Mouse (Mus musculus) limb, embryonic 13.5 days (tissue): Measurements from ENCODE around the gene Fam3b. TPM values are rescaled to one million over a fixed set of nuclear protein-coding genes. Genes with fewer than 3 reads are reported as not detected.

Experiments used
- ATAC-seq: fragments of 200-750 bp; cut with Nextera tagmentation; 2 replicates; pipeline ENCODE4 v1.8.0; 2017; ENCODE audit warnings: low read depth, moderate number of reproducible peaks, moderate TSS enrichment; ENCODE audit not compliant: low FRiP score
- H3K27ac ChIP-seq: fragments of 300-500 bp; sonication (generic); 2 replicates; pipeline ENCODE4 v1.5.1; 2015; ENCODE audit warnings: inconsistent platforms, mild to moderate bottlenecking, moderate library complexity
- H3K27me3 ChIP-seq: fragments of 300-500 bp; sonication (generic); 2 replicates; pipeline ENCODE4 v1.6.1; 2015; ENCODE audit warnings: mild to moderate bottlenecking, inconsistent platforms
- H3K36me3 ChIP-seq: fragments of 300-500 bp; sonication (generic); 2 replicates; pipeline ENCODE4 v1.6.1; 2015; ENCODE audit warnings: inconsistent platforms, mild to moderate bottlenecking, moderate library complexity
- H3K4me1 ChIP-seq: fragments of 300-500 bp; sonication (generic); 2 replicates; pipeline ENCODE4 v1.6.1; 2015; ENCODE audit warnings: inconsistent platforms
- H3K4me2 ChIP-seq: fragments of 300-500 bp; sonication (generic); replicated peaks from 2 replicates; pipeline ENCODE4 v1.6.1; 2015; ENCODE audit warnings: inconsistent platforms, mild to moderate bottlenecking, moderate library complexity
- H3K4me3 ChIP-seq: fragments of 300-500 bp; sonication (generic); 2 replicates; pipeline ENCODE4 v1.5.1; 2015; ENCODE audit warnings: moderate library complexity, mild to moderate bottlenecking, inconsistent platforms
- H3K9ac ChIP-seq: fragments of 300-500 bp; sonication (generic); 2 replicates; pipeline ENCODE4 v1.6.1; 2015; ENCODE audit warnings: mild to moderate bottlenecking, inconsistent platforms
- H3K9me3 ChIP-seq: fragments of 300-500 bp; sonication (generic); 2 replicates; pipeline ENCODE4 v1.6.1; 2016; ENCODE audit warnings: inconsistent platforms
- WGBS: fragments of 180-500 bp; shearing (Covaris S2); methylation state at CpG from one replicate; pipeline ENCODE4 v1.1.7; 2015; 5-methylcytosine and 5-hydroxymethylcytosine counted together
- polyA plus RNA-seq: library from polyadenylated mRNA; unstranded; fragments of >200 nt; fragmentation: Nextera tagmentation; extraction: Ambion mirVana; gene quantifications from 2 replicates; pipeline ENCODE4 v1.2.1, GENCODE M21; 2015

Gene Fam3b
- polyA plus RNA-seq = not detected in 2 replicates

DNA sequence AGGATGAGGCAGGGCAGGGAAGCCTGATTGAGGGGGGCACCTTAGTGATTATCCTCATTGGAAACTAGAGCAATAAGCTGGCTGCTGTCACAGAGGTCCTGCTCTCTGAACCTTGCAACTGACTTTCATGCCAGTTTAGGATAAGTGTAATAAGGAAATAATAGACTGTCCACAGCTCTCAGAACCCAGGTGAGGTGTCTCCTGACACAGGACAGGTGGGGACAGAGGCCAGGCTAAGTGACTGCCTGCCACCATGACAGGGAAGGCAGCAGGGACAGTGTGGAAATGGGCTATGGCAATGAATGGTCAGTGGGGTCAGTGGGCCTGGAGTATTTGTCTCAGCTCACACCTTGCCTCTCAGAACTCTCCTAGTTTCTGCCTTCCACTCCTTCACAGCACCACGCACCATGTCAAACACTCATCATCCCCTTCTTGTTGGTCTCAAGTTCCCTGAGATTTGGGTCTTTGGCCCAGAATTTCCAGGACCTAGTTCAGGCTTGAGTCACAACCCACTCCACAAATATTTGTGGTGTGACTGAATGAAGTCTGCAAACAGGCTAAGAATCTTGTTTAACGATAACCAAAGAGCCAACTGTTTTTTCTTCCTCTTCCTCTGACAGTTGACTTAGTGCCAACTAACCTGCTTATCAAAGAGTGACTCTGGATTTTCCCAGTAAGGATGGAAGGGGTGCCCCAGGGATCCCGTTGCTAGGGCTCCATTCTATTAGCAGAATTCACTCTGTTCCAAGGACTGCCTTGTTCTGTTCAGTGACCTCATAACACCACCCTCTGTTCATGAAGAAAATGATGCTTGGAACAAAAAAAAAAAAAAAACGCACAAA is at the start of gene Fam3b:
Fam3b (minus strand) TSS at position 718 of the 842 bp plus-strand sequence.
- ATAC-seq = no peak
- H3K27ac ChIP-seq = no peak within 1 kb of the TSS
- no peak within 1 kb of the TSS for H3K4me3 ChIP-seq
- no peaks in the 10 kb centered on the region for H3K36me3 ChIP-seq
- no peak within 1 kb of the TSS for H3K4me2 ChIP-seq
- no peak within 1 kb of the TSS for H3K9ac ChIP-seq
- no peaks in the 10 kb centered on the region for H3K9me3 ChIP-seq
- H3K27me3 ChIP-seq = no peaks in the 10 kb centered on the region
- H3K4me1 ChIP-seq = no peaks in the 10 kb centered on the region
- 77% methylated on average over 4 of the region's 4 CpGs for WGBS

DNA sequence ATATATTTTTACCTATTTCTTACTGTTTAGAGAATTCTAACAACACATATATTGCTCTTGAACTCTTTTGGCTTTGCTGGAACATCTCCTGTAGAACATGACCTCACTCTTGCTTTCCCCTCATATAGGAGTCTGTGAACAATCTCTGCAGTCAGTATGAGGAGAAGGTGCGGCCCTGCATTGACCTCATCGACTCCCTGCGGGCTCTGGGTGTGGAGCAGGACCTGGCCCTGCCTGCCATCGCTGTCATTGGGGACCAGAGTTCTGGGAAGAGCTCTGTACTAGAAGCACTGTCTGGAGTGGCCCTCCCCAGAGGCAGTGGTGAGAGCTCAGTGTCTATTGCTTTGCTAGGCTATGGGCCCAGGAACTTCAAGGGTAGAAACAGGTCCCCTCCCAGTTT is 29.7 kb upstream of the Fam3b start:
- Histone ChIP-seq H3K4me1 (no peaks in the 10 kb centered on the region), H3K27ac (no peak overlapping the region), H3K9me3 (peaks cover 4% of the 10 kb centered on the region; the same call in 1 of the 2 replicates), H3K27me3 (no peaks in the 10 kb centered on the region), H3K4me2 (no peak overlapping the region), H3K4me3 (no peak overlapping the region), H3K36me3 (no peaks in the 10 kb centered on the region), H3K9ac (no peak overlapping the region)
- 74% methylated on average over 4 of the region's 4 CpGs for WGBS
- no peak for ATAC-seq

DNA sequence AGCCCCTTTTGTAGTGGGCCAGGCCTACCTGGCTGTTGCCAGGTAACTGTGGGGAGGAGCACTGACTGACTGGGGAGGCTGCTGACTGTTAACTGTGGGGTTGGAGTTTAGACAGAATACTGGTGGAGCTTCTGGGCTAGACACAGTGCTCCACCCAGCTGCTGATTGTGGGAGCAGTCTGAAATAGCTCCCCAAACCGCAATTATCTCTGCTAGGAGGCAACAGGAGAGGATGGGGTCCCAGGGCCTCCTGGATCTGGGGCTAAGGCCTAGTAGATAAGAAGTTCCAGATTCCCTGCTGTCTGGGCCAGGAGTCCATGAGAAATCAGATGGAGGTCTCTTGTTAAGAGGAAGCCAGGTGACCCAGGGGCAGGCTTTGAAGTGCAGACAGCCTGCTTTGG is 22.2 kb upstream of the Fam3b start:
- 59% methylated on average over 1 of the region's 1 CpGs for WGBS
- no peak overlapping the region for H3K27ac ChIP-seq
- H3K27me3 ChIP-seq = no peaks in the 10 kb centered on the region
- peaks cover 30% of the 10 kb centered on the region for H3K4me1 ChIP-seq
- no peak overlapping the region for H3K9ac ChIP-seq
- no peak overlapping the region for H3K4me3 ChIP-seq
- H3K36me3 ChIP-seq = no peaks in the 10 kb centered on the region
- peaks cover 4% of the 10 kb centered on the region; the same call in 1 of the 2 replicates for H3K9me3 ChIP-seq
- H3K4me2 ChIP-seq = 0 out of 2 replicates have a peak overlapping the region, but pooled peaks have one; percentile 52
- ATAC-seq = no peak

DNA sequence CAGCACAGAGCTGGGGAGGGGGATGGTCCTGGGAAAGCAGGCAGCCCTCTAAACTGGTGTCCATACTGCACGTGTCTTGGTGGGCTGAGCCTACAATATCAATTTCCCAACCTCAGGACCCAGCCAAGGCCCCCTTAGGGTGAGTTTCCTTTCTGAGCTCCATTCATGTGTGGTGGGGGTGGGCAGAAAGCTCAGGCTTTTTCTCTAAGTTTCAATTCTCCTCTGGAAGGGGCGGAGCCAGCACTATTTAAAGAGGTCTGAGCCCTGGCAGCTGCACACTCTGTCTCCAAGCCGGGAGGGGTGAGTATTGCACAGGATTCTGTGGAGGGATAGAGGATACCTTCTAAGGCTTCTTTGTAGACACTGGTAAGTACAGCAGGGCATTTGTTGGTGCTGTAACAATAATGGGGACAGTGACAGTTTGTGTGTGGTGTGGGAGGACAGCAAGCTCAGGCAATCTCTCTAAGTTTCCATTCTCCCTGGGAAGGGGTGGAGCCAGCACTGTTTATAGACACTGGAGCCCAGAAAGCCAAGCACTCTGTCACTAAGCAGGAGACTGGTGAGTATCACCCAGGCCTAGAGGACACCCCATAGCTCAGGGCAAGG is 21.3 kb upstream of the Fam3b start:
- H3K9me3 ChIP-seq = no peaks in the 10 kb centered on the region
- WGBS = 10% methylated on average over 3 of the region's 3 CpGs
- ATAC-seq = peak; percentile 89
- peak overlapping the region; percentile 12 for H3K4me3 ChIP-seq
- H3K4me2 ChIP-seq = peak overlapping the region; percentile 52
- H3K36me3 ChIP-seq = no peaks in the 10 kb centered on the region
- H3K9ac ChIP-seq = peak overlapping the region; percentile 39; the same call in 1 of the 2 replicates
- H3K27me3 ChIP-seq = no peaks in the 10 kb centered on the region
- peak overlapping the region; percentile 78 for H3K27ac ChIP-seq
- peaks cover 30% of the 10 kb centered on the region for H3K4me1 ChIP-seq

DNA sequence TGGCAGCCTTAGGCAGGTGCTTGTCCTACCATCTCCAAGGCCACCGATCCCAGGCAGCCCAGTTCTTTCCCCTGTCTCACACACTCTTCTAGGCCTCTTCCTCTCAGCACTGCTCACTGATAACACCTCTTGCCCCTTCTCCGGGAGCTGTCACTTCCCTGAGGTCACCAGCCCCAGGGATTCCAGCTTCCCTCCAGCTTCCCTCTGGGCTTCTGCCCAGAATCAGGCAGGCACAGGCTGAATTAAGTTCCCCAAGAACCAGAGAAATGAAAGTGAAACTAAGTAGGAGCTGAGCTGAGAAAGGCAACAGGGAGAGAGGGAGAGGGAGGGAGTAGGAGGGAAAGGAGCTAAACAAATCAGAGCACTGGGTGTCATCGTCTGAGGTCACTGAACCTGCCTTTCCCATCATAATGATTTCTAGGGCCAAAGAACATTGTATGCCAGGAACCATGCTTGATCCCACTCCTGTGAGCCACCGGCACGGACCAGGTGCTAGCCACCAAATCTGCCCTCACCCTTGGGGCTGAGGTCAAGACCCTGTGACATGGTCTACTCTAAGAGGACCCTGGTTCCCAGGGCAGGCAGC is 20.4 kb upstream of the Fam3b start:
- no peaks in the 10 kb centered on the region for H3K27me3 ChIP-seq
- peak overlapping the region; percentile 44 for H3K4me2 ChIP-seq
- no peaks in the 10 kb centered on the region for H3K36me3 ChIP-seq
- no peak overlapping the region for H3K4me3 ChIP-seq
- H3K9ac ChIP-seq = peak overlapping the region; percentile 26; the same call in 1 of the 2 replicates
- peaks cover 30% of the 10 kb centered on the region for H3K4me1 ChIP-seq
- H3K27ac ChIP-seq = peak overlapping the region; percentile 78
- ATAC-seq = 0 out of 2 replicates have a peak, but pooled peaks have one; percentile 3
- no peaks in the 10 kb centered on the region for H3K9me3 ChIP-seq
- 52% methylated on average over 5 of the region's 5 CpGs for WGBS

DNA sequence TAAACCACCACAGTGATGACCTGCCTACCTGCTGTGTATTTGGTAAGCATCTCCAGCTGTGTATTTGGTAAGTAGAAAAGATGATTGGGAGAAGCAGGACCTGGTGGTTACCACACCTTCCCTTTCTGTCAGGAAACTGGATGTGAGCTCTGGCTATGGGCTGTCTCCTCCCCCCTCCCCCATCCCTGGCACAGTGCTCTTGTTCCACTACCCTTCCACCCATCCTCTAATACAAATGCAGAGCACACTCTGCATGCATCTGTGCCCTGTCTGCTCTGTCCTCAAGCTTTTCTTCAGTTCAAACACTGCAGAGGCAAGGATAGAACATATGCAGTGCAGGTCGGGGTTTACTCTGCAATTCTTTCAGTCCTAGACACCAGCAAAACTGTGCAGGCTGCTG is 19.8 kb upstream of the Fam3b start:
- Histone ChIP-seq H3K4me1 (peaks cover 30% of the 10 kb centered on the region), H3K27ac (peak overlapping the region; percentile 78; the same call in 1 of the 2 replicates), H3K4me2 (peak overlapping the region; percentile 44; the same call in 1 of the 2 replicates), H3K4me3 (no peak overlapping the region), H3K9ac (no peak overlapping the region), H3K36me3 (no peaks in the 10 kb centered on the region), H3K9me3 (no peaks in the 10 kb centered on the region), H3K27me3 (no peaks in the 10 kb centered on the region)
- no peak for ATAC-seq
- WGBS = 52% methylated on average over 1 of the region's 1 CpGs

DNA sequence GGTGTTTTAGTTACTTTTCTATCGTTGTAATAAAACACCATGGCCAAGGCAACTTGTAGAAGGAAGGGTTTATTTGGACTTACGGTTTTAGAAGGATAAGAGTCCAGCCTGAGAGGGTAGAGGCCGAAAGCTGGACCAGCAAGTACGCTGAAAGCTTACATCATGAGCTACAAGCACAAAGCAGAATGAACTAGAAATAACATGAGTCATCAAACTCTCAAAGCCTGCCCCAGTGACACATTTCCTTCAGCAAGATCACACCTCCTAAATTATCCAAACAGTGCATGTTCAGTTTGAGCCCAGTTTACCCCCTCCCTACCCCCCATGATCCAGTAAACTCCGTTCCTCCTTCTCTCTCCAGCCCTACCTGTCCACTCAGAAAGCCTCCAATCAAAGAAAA is 19.1 kb upstream of the Fam3b start:
- Histone ChIP-seq H3K27me3 (no peaks in the 10 kb centered on the region), H3K9me3 (no peaks in the 10 kb centered on the region), H3K27ac (no peak overlapping the region), H3K36me3 (no peaks in the 10 kb centered on the region), H3K4me2 (no peak overlapping the region), H3K4me1 (peaks cover 30% of the 10 kb centered on the region), H3K9ac (no peak overlapping the region), H3K4me3 (no peak overlapping the region)
- 80% methylated on average over 5 of the region's 5 CpGs for WGBS
- ATAC-seq = no peak

DNA sequence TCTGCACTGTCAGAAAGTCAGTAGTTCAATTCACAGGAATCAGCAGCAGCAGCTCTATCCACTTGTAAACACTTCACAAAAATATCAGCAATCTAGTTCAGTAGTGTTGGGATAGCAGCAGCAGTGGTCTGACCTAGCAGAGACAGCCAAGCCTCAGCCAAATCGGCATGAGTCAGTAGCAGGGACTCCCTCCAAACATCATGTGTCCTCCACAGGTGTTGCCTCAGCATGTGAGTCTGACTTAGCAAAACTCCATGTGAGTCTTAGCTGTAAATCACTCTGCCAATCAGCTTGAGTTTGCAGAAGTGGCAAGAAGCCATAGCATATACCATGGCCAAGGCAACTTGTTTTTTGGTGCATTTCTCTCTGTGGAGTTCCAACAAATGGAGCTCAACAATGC is 18.5 kb upstream of the Fam3b start:
- WGBS = 93% methylated on average over 1 of the region's 1 CpGs
- peaks cover 30% of the 10 kb centered on the region for H3K4me1 ChIP-seq
- no peaks in the 10 kb centered on the region for H3K27me3 ChIP-seq
- H3K9me3 ChIP-seq = no peaks in the 10 kb centered on the region
- no peaks in the 10 kb centered on the region for H3K36me3 ChIP-seq
- no peak overlapping the region for H3K4me2 ChIP-seq
- no peak overlapping the region for H3K9ac ChIP-seq
- no peak overlapping the region for H3K4me3 ChIP-seq
- no peak overlapping the region for H3K27ac ChIP-seq
- no peak for ATAC-seq

DNA sequence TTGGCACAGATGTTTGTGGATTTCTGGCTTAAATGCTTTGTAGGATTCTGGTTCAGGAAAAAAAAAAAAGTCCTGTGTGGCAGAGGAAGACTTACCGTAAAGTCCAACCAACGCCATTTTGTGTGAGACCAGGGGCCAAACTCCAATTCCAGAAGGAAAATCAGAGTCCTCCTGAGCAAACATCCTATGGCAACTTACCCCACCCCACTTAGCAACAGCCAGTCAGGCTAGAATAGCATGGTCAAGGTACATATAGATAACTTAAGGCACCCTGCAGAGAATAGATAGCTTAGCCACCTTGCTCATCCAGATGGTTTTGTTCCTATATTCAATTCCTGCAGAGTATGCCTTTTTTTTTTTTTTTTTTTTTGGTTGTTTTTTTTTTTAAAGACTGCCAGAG is 14.6 kb upstream of the Fam3b start:
- no peak overlapping the region for H3K27ac ChIP-seq
- no peak overlapping the region for H3K4me3 ChIP-seq
- no peaks in the 10 kb centered on the region for H3K9me3 ChIP-seq
- no peak overlapping the region for H3K9ac ChIP-seq
- H3K4me2 ChIP-seq = no peak overlapping the region
- no peak for ATAC-seq
- 85% methylated on average over 2 of the region's 2 CpGs for WGBS
- no peaks in the 10 kb centered on the region for H3K36me3 ChIP-seq
- H3K27me3 ChIP-seq = no peaks in the 10 kb centered on the region
- peaks cover 2% of the 10 kb centered on the region; the same call in 1 of the 2 replicates for H3K4me1 ChIP-seq

DNA sequence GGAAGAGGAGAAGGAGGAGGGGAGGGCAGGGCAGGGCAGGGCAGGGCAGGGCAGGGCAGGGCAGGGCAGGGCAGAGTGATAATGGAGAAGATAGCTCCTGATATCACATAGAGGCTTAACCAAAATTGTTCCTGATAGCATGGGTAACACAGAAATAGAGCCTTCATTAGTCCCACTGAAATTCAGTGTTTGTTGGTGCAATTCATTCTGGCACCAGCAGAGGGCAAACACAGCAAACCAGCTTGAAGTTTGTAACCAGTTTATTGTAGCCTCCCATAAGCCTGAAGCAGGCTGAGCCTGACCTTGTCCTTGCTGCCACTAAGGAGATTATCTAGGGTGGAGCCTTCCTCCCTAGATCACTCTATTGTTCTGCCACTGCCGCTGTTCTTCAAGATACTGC is 8.4 kb upstream of the Fam3b start:
- H3K36me3 ChIP-seq = no peaks in the 10 kb centered on the region
- no peak overlapping the region for H3K4me3 ChIP-seq
- ATAC-seq = no peak
- H3K9ac ChIP-seq = no peak overlapping the region
- H3K4me2 ChIP-seq = no peak overlapping the region
- H3K4me1 ChIP-seq = peaks cover 10% of the 10 kb centered on the region
- no peak overlapping the region for H3K27ac ChIP-seq
- WGBS = 17% methylated on average over 1 of the region's 1 CpGs
- no peaks in the 10 kb centered on the region for H3K9me3 ChIP-seq
- no peaks in the 10 kb centered on the region for H3K27me3 ChIP-seq

DNA sequence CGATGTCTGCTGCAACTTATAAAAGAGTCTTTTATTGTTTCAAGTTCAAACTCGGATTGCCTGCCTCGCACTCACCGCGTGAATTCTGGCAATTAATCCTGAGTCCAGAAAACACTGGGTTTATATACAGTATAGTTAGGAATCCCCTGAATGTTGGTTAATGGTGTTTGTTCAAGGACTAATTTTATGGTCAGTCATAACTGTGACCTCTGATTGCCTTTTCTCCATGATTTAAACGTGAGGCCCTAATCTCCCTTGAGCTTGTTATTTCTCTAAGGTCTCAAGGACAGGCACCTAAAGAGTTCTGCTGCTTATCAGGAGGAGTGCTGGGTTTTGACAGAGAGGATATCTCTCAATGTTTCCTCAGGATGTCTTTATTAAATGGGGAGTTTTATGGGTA is 7.4 kb upstream of the Fam3b start:
- ATAC-seq = no peak
- Histone ChIP-seq H3K27me3 (no peaks in the 10 kb centered on the region), H3K4me2 (no peak overlapping the region), H3K36me3 (no peaks in the 10 kb centered on the region), H3K9ac (no peak overlapping the region), H3K4me3 (no peak overlapping the region), H3K27ac (no peak overlapping the region), H3K9me3 (no peaks in the 10 kb centered on the region), H3K4me1 (peaks cover 10% of the 10 kb centered on the region)
- WGBS = 33% methylated on average over 6 of the region's 6 CpGs

DNA sequence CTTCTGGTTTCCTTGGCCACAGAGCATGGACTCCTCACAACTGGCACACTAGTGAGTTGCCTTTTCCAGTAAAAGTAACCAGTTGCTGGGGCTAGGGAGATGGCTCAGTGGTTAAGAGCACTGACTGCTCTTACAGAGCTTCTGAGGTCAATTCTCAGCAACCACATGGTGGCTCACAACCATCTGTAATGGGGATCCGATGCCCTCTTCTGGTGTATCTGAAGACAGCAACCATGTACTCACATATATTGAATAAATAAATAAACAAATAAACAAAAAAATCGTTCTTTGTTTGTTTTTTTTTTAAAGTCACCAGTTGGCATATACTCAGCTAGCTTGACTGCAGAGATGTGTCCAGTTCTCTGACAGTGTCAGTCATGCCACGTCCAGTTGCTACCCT is 1.7 kb upstream of the Fam3b start:
- H3K27me3 ChIP-seq = no peaks in the 10 kb centered on the region
- H3K9ac ChIP-seq = no peak overlapping the region
- no peaks in the 10 kb centered on the region for H3K9me3 ChIP-seq
- no peaks in the 10 kb centered on the region for H3K36me3 ChIP-seq
- no peaks in the 10 kb centered on the region for H3K4me1 ChIP-seq
- no peak overlapping the region for H3K27ac ChIP-seq
- no peak overlapping the region for H3K4me3 ChIP-seq
- 79% methylated on average over 3 of the region's 3 CpGs for WGBS
- ATAC-seq = no peak
- H3K4me2 ChIP-seq = no peak overlapping the region
